Mouse (Mus musculus) adrenal gland, adult (tissue): Measurements from ENCODE around the gene Rabif.

Source experiments
- DNase-seq, 2 experiments: peaks; one replicate each; pipeline ENCODE4 v3.0.0; 2022 to 2023; ENCODE audit warnings: low spot score in 1 of 2; ENCODE audit not compliant: inconsistent age in 2 of 2

Gene Rabif

GRCm38 (mm10) chr1:134551869-134552268 lies 57.4 kb downstream of the Rabif start:
- peak in 1 of 2 experiments; percentile 51 for DNase-seq

- DNase-seq: no peak
These were observed 57.9 kb downstream of the Rabif start for GRCm38 (mm10) chr1:134552396-134552795.

GRCm38 (mm10) chr1:134555240-134555870 lies 60.9 kb downstream of the Rabif start:
- peak in 1 of 2 experiments; percentile 37 for DNase-seq

- peak; percentile 26 to 67 for DNase-seq
These were observed 61.6 kb downstream of the Rabif start for GRCm38 (mm10) chr1:134555871-134556670.

GRCm38 (mm10) chr1:134556671-134557218 lies 62.3 kb downstream of the Rabif start:
- peak; percentile 97 to 98 for DNase-seq
